Mouse (Mus musculus) CH12.LX (cell line): ENCODE data around the gene Actrt2. TPM values are rescaled to one million over a fixed set of nuclear protein-coding genes. Genes with fewer than 3 reads are reported as not detected.

Source experiments
- DNase-seq: peaks from one replicate; pipeline ENCODE4 v3.0.0-alpha.2; 2013; ENCODE audit errors: extremely low read depth
- H3K27ac ChIP-seq: 2 replicates; pipeline ENCODE4 v1.5.1; 2012; ENCODE audit warnings: low read depth, mild to moderate bottlenecking, control low read depth, moderate library complexity; ENCODE audit not compliant: insufficient read depth
- H3K27me3 ChIP-seq: replicated peaks from 2 replicates; pipeline ENCODE3; 2012; ENCODE audit warnings: inconsistent platforms
- H3K36me3 ChIP-seq, 2 experiments: replicated peaks in 1 of 2; 2 replicates each; pipeline versions ENCODE3 to v1.6.1; 2012; ENCODE audit warnings: inconsistent platforms in 1 of 2, low read length in 1 of 2, mild to moderate bottlenecking in 1 of 2, mixed read lengths in 1 of 2, moderate library complexity in 1 of 2; ENCODE audit not compliant: control insufficient read depth in 1 of 2, insufficient read depth in 1 of 2
- H3K4me1 ChIP-seq, 2 experiments: 2 replicates each; pipeline ENCODE4 v1.6.1; 2012; ENCODE audit warnings: inconsistent platforms in 1 of 2, moderate library complexity in 1 of 2; ENCODE audit not compliant: insufficient read depth in 2 of 2, control insufficient read depth in 1 of 2
- H3K4me2 ChIP-seq: 2 replicates; pipeline ENCODE4 v1.6.1; 2012; ENCODE audit warnings: low read depth, mild to moderate bottlenecking, control low read depth; ENCODE audit not compliant: poor library complexity, insufficient read depth, severe bottlenecking
- H3K4me3 ChIP-seq, 3 experiments: fragments of 150-350 bp in 1 of 3; sonication (generic) in 1 of 3; replicated peaks in 1 of 3; 2 replicates each; pipeline versions ENCODE3 to v1.5.1; 2011 to 2012; ENCODE audit warnings: low read depth in 2 of 3, low read length in 2 of 3, mild to moderate bottlenecking in 2 of 3, moderate library complexity in 2 of 3, control low read depth in 1 of 3, improper control_type of control experiment in 1 of 3, inconsistent platforms in 1 of 3, mixed read lengths in 1 of 3; ENCODE audit not compliant: poor library complexity in 1 of 3
- H3K79me2 ChIP-seq: replicated peaks from 2 replicates; pipeline ENCODE4 v1.6.1; 2012; ENCODE audit warnings: mild to moderate bottlenecking, moderate library complexity; ENCODE audit not compliant: control insufficient read depth, poor library complexity, insufficient read depth, severe bottlenecking; ENCODE audit errors: extremely low read depth
- H3K9ac ChIP-seq: 2 replicates; pipeline ENCODE4 v1.6.1; 2012; ENCODE audit warnings: low read depth, mild to moderate bottlenecking, control low read depth, moderate library complexity; ENCODE audit not compliant: insufficient read depth
- H3K9me3 ChIP-seq: replicated peaks from 2 replicates; pipeline ENCODE3; 2012; ENCODE audit warnings: low read length, inconsistent platforms, mixed read lengths
- CHD1 ChIP-seq: IDR thresholded peaks from 2 replicates; pipeline ENCODE4 v1.6.1; 2012; ENCODE audit warnings: low read depth, low read length, improper control_type of control experiment, inconsistent platforms
- CTCF ChIP-seq, 2 experiments: IDR thresholded peaks in 1 of 2; conservative IDR thresholded peaks in 1 of 2; 2 replicates each; pipeline ENCODE4 v1.5.1; 2011 to 2012; ENCODE audit warnings: low read depth in 2 of 2, low read length in 2 of 2, improper control_type of control experiment in 1 of 2, inconsistent platforms in 1 of 2, mild to moderate bottlenecking in 1 of 2, moderate library complexity in 1 of 2
- EP300 ChIP-seq: IDR thresholded peaks from 2 replicates; pipeline ENCODE4 v1.6.1; 2011; ENCODE audit warnings: low read length, improper control_type of control experiment
- GABPA ChIP-seq: IDR thresholded peaks from 2 replicates; pipeline ENCODE4 v1.6.1; 2012; ENCODE audit warnings: low read depth, low read length, improper control_type of control experiment, inconsistent platforms; ENCODE audit not compliant: insufficient replicate concordance
- MAX ChIP-seq: IDR thresholded peaks from 2 replicates; pipeline ENCODE4 v1.6.1; 2011; ENCODE audit warnings: low read length, improper control_type of control experiment
- MAZ ChIP-seq: IDR thresholded peaks from 2 replicates; pipeline ENCODE4 v1.6.1; 2012; ENCODE audit warnings: low read depth, mild to moderate bottlenecking, inconsistent platforms, low read length, improper control_type of control experiment, moderate library complexity
- MEF2A ChIP-seq: IDR thresholded peaks from 2 replicates; pipeline ENCODE4 v1.6.1; 2014; ENCODE audit warnings: low read depth, mild to moderate bottlenecking, inconsistent platforms, low read length, improper control_type of control experiment, borderline replicate concordance
- MXI1 ChIP-seq: IDR thresholded peaks from 2 replicates; pipeline ENCODE4 v1.6.1; 2011; ENCODE audit warnings: mild to moderate bottlenecking, low read depth, low read length, improper control_type of control experiment
- NRF1 ChIP-seq: IDR thresholded peaks from 2 replicates; pipeline ENCODE4 v1.6.1; 2014; ENCODE audit warnings: low read depth, mild to moderate bottlenecking, inconsistent platforms, low read length, improper control_type of control experiment, moderate library complexity
- RCOR1 ChIP-seq: conservative IDR thresholded peaks from 2 replicates; pipeline ENCODE4 v1.6.1; 2012; ENCODE audit warnings: low read depth, mild to moderate bottlenecking, inconsistent platforms, low read length, improper control_type of control experiment
- TCF12 ChIP-seq: IDR thresholded peaks from 2 replicates; pipeline ENCODE4 v1.6.1; 2014; ENCODE audit warnings: low read depth, mild to moderate bottlenecking, inconsistent platforms, low read length, improper control_type of control experiment
- UBTF ChIP-seq: IDR thresholded peaks from 2 replicates; pipeline ENCODE4 v1.6.1; 2012; ENCODE audit warnings: low read depth, mild to moderate bottlenecking, inconsistent platforms, low read length, improper control_type of control experiment, moderate library complexity
- dilution Hi-C: fragments of 300-500 bp; cut with MboI; formaldehyde crosslinking; loops from 2 replicates; pipeline ENCODE4 v1.14.3; 2020; ENCODE audit warnings: low sequenced_read_pairs; ENCODE audit not compliant: extremely low pct_unique_long_range_greater_than_20kb, extremely low pct_ligation_motif_present
- in situ Hi-C: fragments of 300-500 bp; cut with MboI; formaldehyde crosslinking; loops from 3 replicates; pipeline ENCODE4 v1.14.3; 2019; ENCODE audit warnings: low sequenced_read_pairs, low pct_ligation_motif_present, low pct_unique_long_range_greater_than_20kb, mixed read lengths
- polyA plus RNA-seq: library from polyadenylated mRNA; unstranded; fragments of >175 nt; gene quantifications from 2 replicates; pipeline ENCODE4 v1.2.1, GENCODE M21; 2012; ENCODE audit warnings: low read depth; ENCODE audit not compliant: insufficient read length
- total RNA-seq, 2 experiments: library from RNA; depleted of rRNA; stranded (reverse); fragments of 300-350 nt in 1 of 2; fragments of >200 nt in 1 of 2; gene quantifications; 2 replicates each; pipeline ENCODE4 v1.2.3; 2012 to 2014

Actrt2 gene
- total RNA-seq (2012; rRNA removed) (not detected in 2 replicates), total RNA-seq (2014; rRNA removed) (not detected in 2 replicates), polyA plus RNA-seq (not detected in 2 replicates)

DNA sequence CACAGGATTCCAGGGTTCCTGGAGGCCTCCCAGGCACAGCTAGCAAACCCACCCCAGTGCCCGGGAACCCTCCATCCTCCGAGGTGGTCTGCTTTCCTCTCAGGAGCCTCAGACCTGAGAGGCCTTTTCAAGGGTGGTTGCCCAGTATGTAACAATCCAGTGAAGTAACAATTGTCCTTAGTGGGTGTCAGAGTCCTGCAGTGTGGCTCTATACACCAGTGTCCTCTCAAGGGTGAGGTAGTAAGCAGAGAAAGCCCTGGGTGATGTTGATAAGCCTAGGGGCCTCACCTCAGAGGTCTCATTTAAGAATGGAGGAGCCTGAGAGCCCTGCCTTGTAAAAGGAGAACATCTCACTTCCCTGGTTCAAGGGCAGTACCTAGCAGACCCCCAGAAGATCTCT is at the start of gene Actrt2:
Gene Actrt2, minus strand, starts transcription at position 101 of the 400 bp plus-strand sequence.
- H3K9ac ChIP-seq = no peak within 1 kb of the TSS
- H3K27me3 ChIP-seq = no peaks in the 10 kb centered on the region
- no peaks in the 10 kb centered on the region for H3K79me2 ChIP-seq
- TF ChIP-seq NRF1 (no peak), RCOR1 (no peak), GABPA (no peak)
- dilution Hi-C loops (no loop called here), in situ Hi-C loops (no loop called here)
- H3K9me3 ChIP-seq = peaks cover 94% of the 10 kb centered on the region
- H3K4me1 ChIP-seq = no peaks in the 10 kb centered on the region
- H3K4me3 ChIP-seq = no peak within 1 kb of the TSS
- DNase-seq = no peak
- no peaks in the 10 kb centered on the region for H3K36me3 ChIP-seq
- H3K4me2 ChIP-seq = no peak within 1 kb of the TSS
- H3K27ac ChIP-seq = no peak within 1 kb of the TSS

DNA sequence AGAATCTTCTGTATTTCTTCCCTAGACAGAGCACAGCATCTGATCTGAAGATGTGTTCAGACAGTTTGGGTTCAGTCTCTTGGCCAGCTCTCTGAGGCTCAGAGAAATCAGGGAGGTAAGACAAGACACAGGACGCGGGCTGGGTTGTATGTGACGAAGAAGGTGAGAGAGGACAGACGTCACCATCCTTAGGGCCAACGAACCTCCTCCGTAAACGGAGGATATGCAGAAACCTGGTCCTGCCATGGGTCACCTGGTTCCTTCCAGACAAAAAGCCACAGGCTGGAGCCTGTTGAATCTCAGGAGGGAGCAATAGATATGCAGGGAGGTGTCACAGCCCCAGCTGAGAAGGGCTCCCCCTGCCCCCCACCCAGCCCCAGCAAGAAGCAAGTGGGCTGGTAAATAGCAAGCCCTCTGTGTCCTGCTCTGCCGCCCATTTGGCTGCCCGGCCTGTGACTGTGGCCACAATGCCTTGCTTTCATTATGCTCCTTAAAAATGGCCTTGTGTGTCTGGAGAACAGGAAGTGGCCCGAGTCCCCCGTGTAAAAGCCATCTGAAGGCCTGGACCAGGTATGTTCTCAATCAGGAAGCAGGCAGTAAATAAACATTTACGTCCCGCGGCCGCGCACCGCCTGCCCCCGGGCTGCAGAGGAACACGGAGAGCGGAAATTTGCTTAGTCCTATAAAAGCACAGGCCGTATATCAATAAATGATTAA is 41.9 kb upstream of the Actrt2 start:
- no peak for DNase-seq
- H3K79me2 ChIP-seq = no peaks in the 10 kb centered on the region
- no peaks in the 10 kb centered on the region for H3K36me3 ChIP-seq
- H3K4me2 ChIP-seq = no peak overlapping the region
- dilution Hi-C loops = no loop called here
- no peak overlapping the region for H3K9ac ChIP-seq
- H3K27me3 ChIP-seq = no peaks in the 10 kb centered on the region
- peaks cover 92% of the 10 kb centered on the region for H3K9me3 ChIP-seq
- no peak overlapping the region for H3K4me3 ChIP-seq
- H3K4me1 ChIP-seq = no peaks in the 10 kb centered on the region
- in situ Hi-C loops = no loop called here
- no peak overlapping the region for H3K27ac ChIP-seq
- TF ChIP-seq CTCF (conservative IDR thresholded peaks at IDR 0.05 in 1 of 2, IDR thresholded peaks at IDR 0.05 in 1 of 2; ENCODE audit: low read depth in 2 of 2, low read length in 2 of 2) = no peak
- TF ChIP-seq MXI1 = no peak
- no peak for TF ChIP-seq EP300
- no peak for TF ChIP-seq NRF1
- TF ChIP-seq UBTF = no peak

DNA sequence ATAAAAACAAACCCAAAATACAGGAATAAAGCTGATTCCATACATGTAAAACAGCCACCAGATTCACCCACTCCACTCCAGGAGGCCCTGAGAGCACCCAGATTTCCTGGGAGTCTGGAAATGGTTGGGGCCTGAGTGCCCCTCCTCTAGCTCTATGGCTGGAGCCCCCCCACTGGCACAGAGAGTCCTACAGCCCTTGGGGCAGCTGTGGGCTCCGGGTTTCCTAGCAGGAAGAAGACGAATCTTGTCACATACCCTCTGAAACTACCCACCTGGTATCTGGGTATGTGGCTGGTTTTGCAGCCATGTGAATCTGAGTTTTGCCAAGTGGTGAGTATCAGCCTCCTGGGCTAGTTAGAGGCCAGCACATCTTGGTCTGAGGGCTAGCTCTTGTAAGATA is 41.1 kb upstream of the Actrt2 start:
- in situ Hi-C loops = no loop called here
- Histone ChIP-seq H3K4me1 (no peaks in the 10 kb centered on the region), H3K27me3 (no peaks in the 10 kb centered on the region), H3K27ac (no peak overlapping the region)
- TF ChIP-seq UBTF = no peak
- no peak for TF ChIP-seq CHD1
- TF ChIP-seq MEF2A = no peak
- TF ChIP-seq TCF12 = no peak
- no peak for TF ChIP-seq MAX
- TF ChIP-seq MAZ = no peak
- TF ChIP-seq, all 38 proteins: peak for 0
- Histone ChIP-seq H3K9ac (no peak overlapping the region), H3K4me2 (no peak overlapping the region), H3K36me3 (no peaks in the 10 kb centered on the region), H3K4me3 (no peak overlapping the region), H3K9me3 (peaks cover 95% of the 10 kb centered on the region), H3K79me2 (no peaks in the 10 kb centered on the region)
- no peak for DNase-seq
- dilution Hi-C loops = no loop called here
